Mouse (Mus musculus) G1E (cell line): ENCODE measurements around the gene Inhba.

Source experiments
- CTCF ChIP-seq: IDR thresholded peaks from 2 replicates; pipeline ENCODE4 v1.5.1; 2012; ENCODE audit warnings: low read depth, low read length, inconsistent platforms, mixed read lengths
- GATA2 ChIP-seq: IDR thresholded peaks from 2 replicates; pipeline ENCODE4 v1.6.1; 2012; ENCODE audit warnings: low read depth, low read length, inconsistent platforms, borderline replicate concordance
- POLR2AphosphoS5 ChIP-seq: IDR thresholded peaks from 2 replicates; pipeline ENCODE4 v1.6.1; 2012; ENCODE audit warnings: low read depth, low read length, inconsistent platforms; ENCODE audit not compliant: insufficient replicate concordance
- TAL1 ChIP-seq: conservative IDR thresholded peaks from 2 replicates; pipeline ENCODE4 v1.6.1; 2012; ENCODE audit warnings: low read depth, low read length, inconsistent platforms, mixed read lengths

DNA sequence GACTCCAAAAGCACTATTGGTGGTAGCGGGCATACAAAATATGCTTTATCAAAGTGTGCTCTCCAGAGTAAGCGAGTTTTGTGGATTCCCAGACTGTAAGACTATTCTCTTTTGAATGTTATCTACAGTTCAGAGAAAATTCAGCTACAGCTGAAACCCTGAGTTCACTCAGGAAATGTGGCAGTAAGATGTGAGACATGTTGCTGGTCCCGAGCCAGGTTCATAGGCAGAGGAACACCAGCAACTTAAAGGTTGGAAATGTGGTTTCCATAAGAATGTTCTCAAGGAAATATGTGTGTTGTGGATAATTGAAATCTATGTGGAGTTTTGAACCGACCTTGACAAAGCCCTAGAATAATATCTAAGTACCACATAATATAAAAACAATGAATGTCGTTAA lies 65.6 kb downstream of the Inhba start:
- TF ChIP-seq CTCF (no peak), TAL1 (no peak), POLR2AphosphoS5 (no peak), GATA2 (no peak)
